Mouse (Mus musculus) neutrophil, adult 59 days (primary cell): ENCODE data around the gene Cdh4. TPM values are rescaled to one million over a fixed set of nuclear protein-coding genes. Genes with fewer than 3 reads are reported as not detected.

Experiments
- total RNA-seq, 2 experiments: library from RNA; stranded (reverse); gene quantifications; 1 replicate in 1 of 2; 2 replicates in 1 of 2; pipeline ENCODE4 v1.2.4; 2023

Gene Cdh4
- not detected for total RNA-seq

DNA sequence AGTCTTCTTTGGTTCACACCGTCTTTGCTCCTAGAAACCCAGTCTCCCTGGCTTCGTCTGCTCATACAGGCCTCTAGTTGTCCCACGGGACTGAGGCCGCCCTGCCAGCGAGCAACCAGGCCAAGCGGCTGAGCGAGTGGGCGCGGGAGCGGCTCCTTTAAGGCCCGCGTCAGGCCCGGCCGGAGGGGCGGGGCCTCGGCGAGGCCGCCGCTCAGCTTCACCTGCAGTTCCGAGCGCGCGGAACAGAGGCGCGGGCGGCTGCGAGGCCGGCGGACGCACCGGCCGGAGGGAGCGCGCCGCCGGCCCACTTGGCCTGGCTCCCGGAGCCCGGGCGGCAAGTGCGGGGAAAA lies at the start of gene Cdh4:
Cdh4 (plus strand) TSS at position 241 of the 350 bp plus-strand sequence.

